Mouse (Mus musculus) skeletal muscle tissue, adult 2 months (tissue): ENCODE measurements around the gene Soat1.
"Not testable (repeated sequence)": the region's sequence is repeated elsewhere in the genome, so short reads cannot be mapped to it uniquely, and the experiment has no call there.

ENCODE experiments used
- DNase-seq: peaks from one replicate; pipeline ENCODE4 v3.0.0-alpha.2; 2012; ENCODE audit warnings: low read depth, low spot score

The Soat1 gene

DNA sequence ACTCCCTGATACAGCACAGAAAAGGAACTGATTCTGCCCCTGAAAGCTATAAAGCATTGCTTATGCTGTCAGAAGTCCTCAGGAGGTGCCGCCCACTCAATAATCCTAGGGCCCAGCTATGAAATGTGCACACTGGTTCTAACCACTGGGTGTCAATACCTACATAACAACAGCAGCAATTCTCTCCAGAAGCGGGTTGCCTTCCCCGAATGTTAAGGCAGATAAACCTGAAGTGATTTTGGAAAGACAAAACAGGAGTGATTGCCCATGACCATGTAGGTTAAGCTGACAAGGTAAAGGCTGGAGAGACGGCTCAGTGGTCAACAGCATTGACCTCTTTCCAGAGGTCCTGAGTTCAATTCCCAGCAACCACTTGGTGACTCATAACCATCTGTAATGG is 48.4 kb downstream of the Soat1 start:
- no peak for DNase-seq

- DNase-seq, result no peak
These were observed 50.1 kb downstream of the Soat1 start for GRCm38 (mm10) chr1:156424054-156424453.

DNA sequence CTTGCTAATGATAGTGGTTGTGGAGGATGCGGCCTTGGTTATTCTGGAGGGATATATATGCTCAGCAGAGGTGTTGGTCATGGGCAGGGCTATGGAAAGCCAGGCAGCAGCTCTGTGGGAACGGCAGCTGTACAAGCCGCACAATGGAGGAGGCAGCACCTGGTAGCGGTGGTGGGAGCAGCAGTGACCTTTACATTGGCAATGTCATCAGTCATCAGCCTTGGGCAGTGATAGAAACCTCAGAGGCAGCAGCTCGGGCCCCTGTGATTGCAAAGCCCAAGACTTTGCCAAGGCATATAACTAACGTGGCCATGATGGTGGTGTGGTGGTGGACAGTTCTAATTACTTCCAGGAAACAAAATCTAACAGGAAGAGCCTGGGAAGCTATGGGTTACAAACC is 50.6 kb downstream of the Soat1 start:
- no peak for DNase-seq

DNA sequence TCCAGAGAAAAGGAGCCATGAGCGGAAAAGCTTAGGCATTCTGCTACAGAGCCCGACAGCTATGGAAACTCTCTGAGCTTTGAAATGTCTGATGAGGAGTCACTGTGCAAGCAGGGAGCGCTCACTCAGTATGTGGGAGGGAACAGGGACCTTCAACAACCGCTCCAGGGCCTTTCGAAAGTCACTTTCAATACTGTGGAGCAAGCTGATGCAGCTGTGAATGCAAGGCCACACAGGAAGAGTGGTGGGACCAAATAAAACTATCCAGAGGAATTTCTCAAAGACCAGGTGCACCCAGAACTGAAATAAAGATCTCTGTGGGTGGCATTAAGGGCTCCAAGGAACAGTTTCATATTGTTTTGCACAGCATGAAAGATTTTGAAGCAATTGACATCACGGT is 51.3 kb downstream of the Soat1 start:
- DNase-seq, result no peak

- DNase-seq, result peak; percentile 82
These were observed 53.3 kb downstream of the Soat1 start, which contains the start of gene Axdnd1 for GRCm38 (mm10) chr1:156420671-156421297. Axdnd1 (minus strand) TSS chr1:156421159.

- no peak for DNase-seq
These were observed 56.0 kb downstream of the Soat1 start for GRCm38 (mm10) chr1:156418170-156418569.

DNA sequence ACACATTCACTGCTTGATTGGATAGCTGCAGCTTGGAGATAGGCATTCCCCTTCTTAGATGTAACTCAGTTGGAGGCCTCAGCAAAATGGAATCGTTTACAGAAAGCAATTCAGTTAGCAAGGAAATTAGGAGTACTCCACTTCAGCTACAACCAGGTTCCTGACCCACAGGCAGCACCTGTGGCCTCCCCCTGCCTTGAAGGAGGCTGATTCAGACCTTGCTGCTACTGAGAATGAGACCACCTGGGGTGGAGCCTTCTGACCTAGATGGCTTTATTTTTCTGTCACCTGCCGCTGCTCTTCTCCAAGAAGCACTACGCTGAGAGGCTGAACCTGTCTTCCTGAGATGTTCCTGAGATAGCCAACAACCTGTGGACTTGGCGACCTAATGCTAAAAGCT is 65.6 kb downstream of the Soat1 start:
- no peak for DNase-seq

GRCm38 (mm10) chr1:156408004-156408403 is 66.1 kb downstream of the Soat1 start:
- DNase-seq, result no peak

DNA sequence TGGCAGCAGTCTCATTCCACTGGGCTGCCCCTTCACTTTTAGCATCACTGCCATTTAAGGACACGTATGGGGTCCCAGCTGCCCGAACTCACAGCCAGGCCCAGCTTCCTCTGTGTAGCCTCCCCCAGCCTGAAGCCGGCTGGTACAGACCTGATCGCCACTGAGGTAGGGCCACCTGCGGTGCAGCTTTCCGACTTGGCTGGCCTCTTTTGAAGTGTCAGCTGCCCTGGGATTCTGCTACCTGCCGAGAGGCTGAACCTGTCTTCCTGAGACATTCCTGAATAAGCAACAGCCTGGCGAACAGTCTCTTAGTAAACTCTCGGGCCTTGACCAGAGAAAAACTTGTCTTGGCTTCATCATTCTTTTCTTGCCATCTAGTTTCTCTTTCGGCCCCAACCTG is 70.9 kb downstream of the Soat1 start:
- DNase-seq, result no peak

- no peak for DNase-seq
These were observed 71.6 kb downstream of the Soat1 start for GRCm38 (mm10) chr1:156402491-156402890.

DNA sequence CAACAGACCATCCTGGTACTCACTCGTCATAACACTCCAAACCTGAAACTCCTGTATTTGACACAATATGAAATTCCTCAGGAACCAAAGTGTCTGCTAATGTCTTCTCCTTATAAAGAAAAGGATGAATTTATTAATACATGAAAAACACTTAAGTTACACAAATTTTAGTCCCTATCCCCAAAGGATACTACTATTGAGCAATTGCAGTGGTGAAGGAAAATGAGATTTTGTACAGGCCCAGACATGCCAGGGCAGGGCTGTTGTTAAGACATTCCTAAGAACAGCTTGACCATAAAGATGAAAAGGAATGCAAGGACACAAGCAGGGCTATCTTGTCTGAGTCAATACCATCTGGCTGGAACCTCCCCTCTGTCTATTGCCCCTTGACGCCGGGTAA is 74.0 kb downstream of the Soat1 start:
- not testable (repeated sequence) for DNase-seq

DNA sequence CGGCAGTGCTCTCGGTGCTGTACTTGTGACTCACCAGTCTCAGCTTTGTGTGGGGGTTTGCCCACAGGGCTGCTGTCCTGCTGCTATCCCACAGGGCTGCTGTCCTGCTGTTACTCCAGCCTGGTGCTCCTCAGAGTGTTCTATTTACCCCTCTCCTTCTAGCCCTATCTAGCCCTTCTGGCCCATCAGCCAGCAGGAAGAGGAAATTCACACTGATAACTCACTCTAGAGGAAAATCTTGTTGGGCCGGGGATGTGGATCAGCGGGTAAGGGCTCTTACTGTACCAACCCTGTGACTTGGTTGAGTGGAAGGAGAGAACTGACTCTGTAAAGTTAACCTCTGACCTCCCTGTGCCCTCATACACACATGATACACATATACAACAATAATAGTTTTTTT is 81.0 kb downstream of the Soat1 start:
- no peak for DNase-seq

- no peak for DNase-seq
These were observed 87.3 kb downstream of the Soat1 start for GRCm38 (mm10) chr1:156386880-156387279.

DNA sequence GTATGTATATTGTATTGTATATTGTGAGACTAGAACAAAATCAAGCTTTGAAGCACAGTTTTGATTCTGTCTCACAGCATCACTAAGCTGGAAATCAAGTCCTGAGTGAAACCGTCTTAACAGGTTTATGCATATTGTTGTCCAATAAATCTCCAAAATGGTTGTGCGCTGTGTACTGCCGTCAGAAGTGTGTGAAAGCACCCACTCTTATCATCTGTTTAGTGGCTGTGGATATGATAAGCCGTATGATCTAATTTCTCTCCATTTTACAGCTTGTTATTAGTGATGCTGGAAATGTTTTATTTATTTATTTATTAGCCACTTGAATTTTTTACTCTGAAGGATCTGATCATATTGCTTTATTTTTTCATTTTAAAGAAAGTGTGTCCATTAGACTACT is 87.9 kb downstream of the Soat1 start:
- no peak for DNase-seq

- DNase-seq, result no peak
These were observed 92.9 kb downstream of the Soat1 start for GRCm38 (mm10) chr1:156381217-156381616.
